Mouse (Mus musculus): ENCODE data around the gene Pex14. TPM values are rescaled to one million over a fixed set of nuclear protein-coding genes. Genes with fewer than 3 reads are reported as not detected.

The Pex14 gene
- polyA plus RNA-seq, 1 experiment from 2014 or later: 44.6 TPM

DNA sequence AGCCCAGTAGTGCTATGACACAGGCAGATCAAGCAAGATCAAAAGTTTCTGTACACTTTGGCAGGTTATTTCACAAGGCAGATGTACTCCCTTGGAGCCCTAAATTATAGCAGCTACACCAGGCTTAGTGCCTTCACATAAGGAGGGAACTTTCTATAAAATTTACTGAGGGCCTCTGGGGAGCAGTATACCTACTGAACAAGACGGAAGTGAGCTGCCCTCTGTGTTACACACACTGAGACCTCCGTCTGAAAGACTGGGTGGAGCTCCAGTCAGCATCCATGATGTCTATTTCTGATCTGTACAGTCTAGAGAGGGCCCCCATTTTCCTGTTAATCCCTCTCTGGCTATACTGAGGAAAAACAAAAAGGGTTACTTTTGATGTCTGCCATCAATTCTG is 109.6 kb downstream of the Pex14 start:
- Histone ChIP-seq H3K4me3 (ENCODE audit: low read length) (no peak overlapping the region), H3K4me1 (ENCODE audit: control insufficient read depth, insufficient read depth, low read length) (peaks cover 25% of the 10 kb centered on the region), H3K4me2 (ENCODE audit: low read depth, low read length) (no peak overlapping the region), H3K36me3 (ENCODE audit: control insufficient read depth, insufficient read depth) (no peaks in the 10 kb centered on the region), H3K9ac (ENCODE audit: low read length) (no peak overlapping the region), H3K9me3 (replicated peaks; ENCODE audit: control insufficient read depth, low read length) (no peaks in the 10 kb centered on the region), H3K27me3 (ENCODE audit: control insufficient read depth, insufficient read depth, low read length) (no peaks in the 10 kb centered on the region), H3K27ac (ENCODE audit: low read length) (no peak overlapping the region)
- 40% methylated on average over 2 of the region's 2 CpGs for WGBS
- no peak for ATAC-seq (replicated peaks; ENCODE audit: extremely low read depth, insufficient read depth, low FRiP score)

DNA sequence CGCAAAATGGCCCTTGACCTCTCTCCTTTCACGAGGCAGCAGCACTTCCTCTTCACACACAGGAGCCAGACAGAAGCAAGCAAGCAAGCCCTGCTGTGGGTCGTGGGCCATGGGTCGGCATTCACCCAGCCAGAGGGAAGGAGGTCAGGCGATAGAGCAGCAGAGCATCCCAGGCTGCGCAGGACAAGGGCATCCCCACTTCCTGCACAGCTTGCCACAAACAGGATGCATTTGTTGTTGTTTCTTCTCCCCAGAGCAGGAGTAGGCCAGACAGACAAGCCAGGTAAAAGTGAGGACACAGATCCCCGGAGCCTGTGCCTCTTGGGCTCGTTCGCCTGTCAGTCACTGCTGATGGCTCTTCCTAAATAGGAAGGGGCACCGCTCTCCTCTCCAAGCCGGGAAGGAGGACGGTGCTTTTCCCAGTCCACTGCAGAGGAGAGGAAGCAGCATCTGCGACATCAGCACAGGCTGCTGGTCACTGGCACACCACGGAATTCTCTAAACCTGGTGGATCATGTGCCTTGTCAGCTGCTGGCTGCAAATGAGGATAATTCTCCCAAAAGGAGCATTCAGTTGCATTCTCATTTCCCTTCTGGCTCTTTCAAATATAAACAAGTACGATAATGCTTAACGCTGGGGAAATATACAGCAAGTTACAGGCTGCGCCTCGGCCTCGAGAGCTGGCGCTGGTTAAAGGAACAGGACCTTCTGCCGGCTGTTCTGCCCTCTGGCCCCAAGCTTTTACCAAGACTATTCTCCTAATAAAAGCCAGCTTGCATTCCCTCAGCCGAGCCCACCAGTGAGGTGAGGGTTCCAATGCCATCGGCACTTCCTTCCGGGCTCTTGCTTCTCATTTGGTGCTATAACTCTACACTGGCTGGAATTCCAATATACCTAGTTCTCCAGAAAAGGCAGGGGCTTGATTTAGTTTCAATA is 113.9 kb downstream of the Pex14 start:
- no peak for ATAC-seq (replicated peaks; ENCODE audit: extremely low read depth, insufficient read depth, low FRiP score)

DNA sequence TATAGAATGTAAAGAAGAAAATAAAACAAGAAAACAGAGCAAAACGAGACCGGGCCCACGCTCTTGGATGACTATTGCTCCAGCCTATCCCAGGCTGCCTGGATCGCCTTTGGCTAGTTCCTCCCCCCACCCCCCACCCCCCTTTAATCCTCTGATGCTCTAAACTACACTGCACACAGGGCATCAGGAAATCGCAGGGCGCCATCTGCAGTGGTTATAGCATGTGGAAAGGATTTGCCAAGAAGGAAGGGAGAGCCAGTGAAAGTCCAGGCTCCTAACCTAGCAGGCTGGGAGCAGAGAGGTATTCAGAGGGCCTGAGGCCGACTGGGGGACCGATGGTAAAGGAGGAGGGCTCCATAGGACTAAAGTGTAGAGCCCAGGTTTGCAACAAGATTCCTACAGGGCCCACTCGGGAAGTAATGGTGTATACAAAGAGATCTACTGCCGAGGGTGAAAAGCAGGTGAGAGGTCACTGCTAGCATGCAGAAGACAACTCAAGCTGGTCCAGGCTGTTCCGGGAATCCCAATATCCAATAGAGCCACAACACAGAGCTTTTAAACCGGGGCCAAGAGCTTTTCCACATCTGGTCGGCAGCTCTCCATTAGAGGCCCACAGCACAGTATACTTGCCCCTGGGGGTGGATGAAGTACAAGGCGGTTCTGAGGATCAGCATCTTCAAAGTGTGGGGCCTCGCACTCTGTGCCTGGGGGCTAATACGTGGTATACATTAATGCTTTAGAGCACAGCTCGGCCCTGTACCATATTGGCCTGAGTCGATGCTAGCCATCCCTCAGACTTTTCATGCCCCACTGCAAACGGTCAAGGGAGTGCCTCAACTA is 114.8 kb downstream of the Pex14 start:
- Histone ChIP-seq H3K9ac (ENCODE audit: low read length) (no peak overlapping the region), H3K4me1 (ENCODE audit: control insufficient read depth, insufficient read depth, low read length) (peaks cover 38% of the 10 kb centered on the region), H3K27me3 (ENCODE audit: control insufficient read depth, insufficient read depth, low read length) (no peaks in the 10 kb centered on the region), H3K4me3 (ENCODE audit: low read length) (no peak overlapping the region), H3K4me2 (ENCODE audit: low read depth, low read length) (no peak overlapping the region), H3K9me3 (replicated peaks; ENCODE audit: control insufficient read depth, low read length) (no peaks in the 10 kb centered on the region), H3K27ac (ENCODE audit: low read length) (no peak overlapping the region), H3K36me3 (ENCODE audit: control insufficient read depth, insufficient read depth) (peaks cover 4% of the 10 kb centered on the region)
- WGBS: 79% methylated on average over 19 of the region's 19 CpGs
- ATAC-seq (replicated peaks; ENCODE audit: extremely low read depth, insufficient read depth, low FRiP score): no peak

More for the DNA sequence above, 113.9 kb downstream of the Pex14 start:
- H3K4me1 ChIP-seq (ENCODE audit: control insufficient read depth, insufficient read depth, low read length): peaks cover 31% of the 10 kb centered on the region
- H3K9me3 ChIP-seq (replicated peaks; ENCODE audit: control insufficient read depth, low read length): no peaks in the 10 kb centered on the region
- WGBS: 58% methylated on average over 24 of the region's 24 CpGs
- H3K27me3 ChIP-seq (ENCODE audit: control insufficient read depth, insufficient read depth, low read length): no peaks in the 10 kb centered on the region
- peaks cover 4% of the 10 kb centered on the region for H3K36me3 ChIP-seq (ENCODE audit: control insufficient read depth, insufficient read depth)
- no peak overlapping the region for H3K9ac ChIP-seq (ENCODE audit: low read length)
- no peak overlapping the region for H3K4me2 ChIP-seq (ENCODE audit: low read depth, low read length)
- H3K4me3 ChIP-seq (ENCODE audit: low read length): no peak overlapping the region
- no peak overlapping the region for H3K27ac ChIP-seq (ENCODE audit: low read length)

DNA sequence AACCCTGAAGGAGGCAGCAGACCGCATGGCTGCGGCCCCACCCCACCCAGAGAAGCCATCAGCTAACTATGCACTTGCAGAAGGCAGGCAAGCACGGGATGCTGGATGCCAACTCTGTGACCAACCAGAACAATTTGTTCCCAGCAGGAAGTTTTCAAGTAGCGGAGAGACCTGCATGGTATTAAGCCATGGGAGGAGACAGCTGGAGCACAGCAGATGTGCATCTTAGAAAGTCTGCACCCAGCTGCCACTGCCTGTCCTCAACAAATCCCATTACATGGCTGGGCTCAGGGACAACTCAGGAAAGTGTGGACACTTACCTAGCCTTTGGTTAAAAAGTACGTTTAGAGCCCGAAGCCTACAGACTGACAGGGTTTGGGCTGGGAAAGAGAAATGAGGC is 117.4 kb downstream of the Pex14 start:
- no peak overlapping the region for H3K4me3 ChIP-seq (ENCODE audit: low read length)
- H3K4me1 ChIP-seq (ENCODE audit: control insufficient read depth, insufficient read depth, low read length): peaks cover 47% of the 10 kb centered on the region
- H3K4me2 ChIP-seq (ENCODE audit: low read depth, low read length): no peak overlapping the region
- H3K9me3 ChIP-seq (replicated peaks; ENCODE audit: control insufficient read depth, low read length): no peaks in the 10 kb centered on the region
- 74% methylated on average over 6 of the region's 6 CpGs for WGBS
- no peaks in the 10 kb centered on the region for H3K27me3 ChIP-seq (ENCODE audit: control insufficient read depth, insufficient read depth, low read length)
- H3K36me3 ChIP-seq (ENCODE audit: control insufficient read depth, insufficient read depth): peaks cover 4% of the 10 kb centered on the region
- no peak overlapping the region for H3K27ac ChIP-seq (ENCODE audit: low read length)
- no peak overlapping the region for H3K9ac ChIP-seq (ENCODE audit: low read length)
- no peak for ATAC-seq (replicated peaks; ENCODE audit: extremely low read depth, insufficient read depth, low FRiP score)

DNA sequence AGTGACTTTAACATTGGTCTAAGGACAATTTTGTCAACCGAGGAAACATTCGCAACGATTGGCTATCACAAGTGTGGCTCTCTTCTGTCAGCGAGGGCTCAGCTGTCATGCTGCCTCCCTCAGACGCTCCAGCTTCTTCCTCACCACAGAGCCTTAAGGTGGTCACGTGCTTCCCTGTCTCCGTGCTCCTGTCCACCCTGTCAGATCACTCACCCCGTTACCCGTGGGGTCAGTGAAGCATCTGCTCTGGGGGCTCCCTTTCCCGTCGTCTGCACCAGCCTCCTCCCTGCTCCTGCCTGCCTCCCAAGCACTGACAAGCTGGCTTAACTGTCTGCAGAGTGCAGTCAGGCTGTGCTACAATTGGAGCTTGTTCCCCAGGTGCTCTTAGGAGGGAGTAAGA is 119.8 kb downstream of the Pex14 start:
- no peaks in the 10 kb centered on the region for H3K9me3 ChIP-seq (replicated peaks; ENCODE audit: control insufficient read depth, low read length)
- no peak for ATAC-seq (replicated peaks; ENCODE audit: extremely low read depth, insufficient read depth, low FRiP score)
- no peak overlapping the region for H3K9ac ChIP-seq (ENCODE audit: low read length)
- peaks cover 38% of the 10 kb centered on the region for H3K4me1 ChIP-seq (ENCODE audit: control insufficient read depth, insufficient read depth, low read length)
- no peak overlapping the region for H3K4me2 ChIP-seq (ENCODE audit: low read depth, low read length)
- H3K36me3 ChIP-seq (ENCODE audit: control insufficient read depth, insufficient read depth): peaks cover 4% of the 10 kb centered on the region
- no peak overlapping the region for H3K4me3 ChIP-seq (ENCODE audit: low read length)
- H3K27ac ChIP-seq (ENCODE audit: low read length): no peak overlapping the region
- 45% methylated on average over 11 of the region's 11 CpGs for WGBS
- H3K27me3 ChIP-seq (ENCODE audit: control insufficient read depth, insufficient read depth, low read length): no peaks in the 10 kb centered on the region

DNA sequence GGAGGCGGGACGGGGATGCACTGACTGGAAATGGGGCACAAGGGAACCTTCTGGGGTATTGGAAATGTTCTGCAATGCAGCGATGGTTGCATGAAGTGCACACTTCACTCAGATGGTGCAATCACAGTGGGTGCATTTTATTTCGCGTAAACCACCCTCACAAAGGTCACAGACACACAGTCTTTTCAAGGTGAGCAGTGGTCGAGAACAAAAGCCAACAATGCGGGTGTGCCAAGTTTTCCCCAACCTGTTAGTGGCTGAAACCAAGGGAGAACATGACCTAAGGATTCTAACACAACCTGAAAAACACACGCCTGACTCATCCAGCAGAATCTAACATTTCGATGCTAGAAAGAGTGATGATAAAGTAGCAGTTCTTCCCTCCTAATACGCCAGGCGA is 120.8 kb downstream of the Pex14 start:
- H3K27me3 ChIP-seq (ENCODE audit: control insufficient read depth, insufficient read depth, low read length): no peaks in the 10 kb centered on the region
- no peak overlapping the region for H3K4me2 ChIP-seq (ENCODE audit: low read depth, low read length)
- no peaks in the 10 kb centered on the region for H3K9me3 ChIP-seq (replicated peaks; ENCODE audit: control insufficient read depth, low read length)
- H3K27ac ChIP-seq (ENCODE audit: low read length): no peak overlapping the region
- H3K9ac ChIP-seq (ENCODE audit: low read length): no peak overlapping the region
- H3K4me1 ChIP-seq (ENCODE audit: control insufficient read depth, insufficient read depth, low read length): peaks cover 40% of the 10 kb centered on the region
- peaks cover 4% of the 10 kb centered on the region for H3K36me3 ChIP-seq (ENCODE audit: control insufficient read depth, insufficient read depth)
- H3K4me3 ChIP-seq (ENCODE audit: low read length): no peak overlapping the region
- WGBS: 79% methylated on average over 11 of the region's 11 CpGs
- no peak for ATAC-seq (replicated peaks; ENCODE audit: extremely low read depth, insufficient read depth, low FRiP score)

DNA sequence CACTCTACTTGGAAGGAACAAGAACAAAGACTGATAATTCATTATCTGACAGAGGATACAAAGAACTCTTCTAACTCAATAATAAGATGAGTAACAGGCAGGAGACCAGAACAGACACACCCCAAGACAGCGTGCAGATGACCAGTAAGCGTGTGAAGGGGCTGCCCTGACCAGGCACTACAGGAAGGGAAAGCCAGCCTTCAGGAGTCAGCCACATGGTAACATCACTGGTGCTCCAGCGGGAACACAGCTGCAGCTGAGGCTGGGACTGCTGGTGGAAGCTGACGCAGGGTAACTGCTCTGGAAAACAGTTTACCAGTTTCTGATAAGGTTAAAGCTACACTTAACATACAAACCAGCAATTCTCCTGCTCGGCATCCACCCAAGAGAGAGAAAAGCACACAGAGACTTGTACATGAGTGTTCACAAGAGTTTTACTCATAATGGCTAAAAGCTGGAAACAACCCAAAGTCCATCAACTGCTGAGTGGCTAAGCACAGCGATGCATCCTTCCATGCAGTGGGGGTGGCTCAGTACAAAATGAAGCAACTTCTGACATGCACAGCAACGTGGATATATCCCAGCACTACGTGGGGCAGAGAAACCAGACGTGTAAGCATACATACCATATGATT is 121.3 kb downstream of the Pex14 start:
- Histone ChIP-seq H3K4me1 (ENCODE audit: control insufficient read depth, insufficient read depth, low read length) (peaks cover 40% of the 10 kb centered on the region), H3K9ac (ENCODE audit: low read length) (no peak overlapping the region), H3K4me3 (ENCODE audit: low read length) (no peak overlapping the region), H3K27me3 (ENCODE audit: control insufficient read depth, insufficient read depth, low read length) (no peaks in the 10 kb centered on the region), H3K27ac (ENCODE audit: low read length) (no peak overlapping the region), H3K9me3 (replicated peaks; ENCODE audit: control insufficient read depth, low read length) (no peaks in the 10 kb centered on the region), H3K36me3 (ENCODE audit: control insufficient read depth, insufficient read depth) (no peaks in the 10 kb centered on the region; the same call in none of the 2 replicates), H3K4me2 (ENCODE audit: low read depth, low read length) (no peak overlapping the region)
- no peak for ATAC-seq (replicated peaks; ENCODE audit: extremely low read depth, insufficient read depth, low FRiP score)
- 60% methylated on average over 9 of the region's 9 CpGs for WGBS

DNA sequence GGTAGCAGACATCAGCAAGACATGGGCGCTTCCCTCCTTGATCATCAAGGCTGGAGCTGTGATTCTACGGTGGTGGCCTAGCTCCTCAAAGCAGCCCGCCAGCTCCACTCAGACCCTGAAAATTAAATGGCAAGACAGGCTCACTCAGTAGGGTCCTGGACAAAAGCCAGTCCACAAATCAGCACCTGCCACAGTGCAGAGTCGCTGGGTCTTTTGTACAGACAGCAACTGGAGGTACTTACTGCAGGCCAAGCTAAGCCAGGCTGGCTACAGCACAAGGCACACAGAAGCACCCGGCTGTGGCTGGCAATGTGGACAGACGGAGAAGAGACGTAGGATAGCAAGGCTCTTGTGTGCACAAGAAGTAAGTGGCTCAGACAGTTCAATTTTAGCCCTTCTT is 124.8 kb downstream of the Pex14 start:
- H3K27me3 ChIP-seq (ENCODE audit: control insufficient read depth, insufficient read depth, low read length): no peaks in the 10 kb centered on the region
- no peaks in the 10 kb centered on the region for H3K9me3 ChIP-seq (replicated peaks; ENCODE audit: control insufficient read depth, low read length)
- WGBS: 42% methylated on average over 7 of the region's 7 CpGs
- H3K4me2 ChIP-seq (ENCODE audit: low read depth, low read length): no peak overlapping the region
- H3K4me3 ChIP-seq (ENCODE audit: low read length): no peak overlapping the region
- ATAC-seq (replicated peaks; ENCODE audit: extremely low read depth, insufficient read depth, low FRiP score): peak; percentile 47
- H3K9ac ChIP-seq (ENCODE audit: low read length): 0 out of 2 replicates have a peak overlapping the region, but pooled peaks have one; percentile 13
- peak overlapping the region; percentile 57 for H3K27ac ChIP-seq (ENCODE audit: low read length)
- H3K4me1 ChIP-seq (ENCODE audit: control insufficient read depth, insufficient read depth, low read length): peaks cover 42% of the 10 kb centered on the region
- no peaks in the 10 kb centered on the region for H3K36me3 ChIP-seq (ENCODE audit: control insufficient read depth, insufficient read depth)
